Mouse (Mus musculus): ENCODE results near the gene Map4k4.

Gene Map4k4

DNA sequence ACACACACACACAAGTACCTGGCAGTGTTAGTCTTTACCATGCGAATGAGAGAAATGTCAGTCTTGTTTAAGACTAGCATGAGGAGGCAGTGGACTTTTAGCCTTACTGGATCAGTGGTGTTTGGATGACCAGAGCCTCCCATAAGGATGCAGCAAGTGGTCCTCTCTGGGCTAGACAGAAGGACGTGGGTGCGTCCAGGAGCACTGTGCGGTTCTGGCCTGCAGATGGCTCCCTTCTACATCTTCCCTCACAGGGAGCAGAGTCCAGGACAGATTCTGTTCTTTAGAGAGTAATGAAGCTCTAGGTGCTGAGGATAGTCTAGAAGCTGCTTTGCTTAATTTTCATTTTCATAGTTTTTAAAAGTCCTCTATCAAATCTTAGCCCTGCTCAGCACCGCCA lies 100.2 kb downstream of the Map4k4 start:
- no peak for DNase-seq (ENCODE audit: low read depth, low spot score)

DNA sequence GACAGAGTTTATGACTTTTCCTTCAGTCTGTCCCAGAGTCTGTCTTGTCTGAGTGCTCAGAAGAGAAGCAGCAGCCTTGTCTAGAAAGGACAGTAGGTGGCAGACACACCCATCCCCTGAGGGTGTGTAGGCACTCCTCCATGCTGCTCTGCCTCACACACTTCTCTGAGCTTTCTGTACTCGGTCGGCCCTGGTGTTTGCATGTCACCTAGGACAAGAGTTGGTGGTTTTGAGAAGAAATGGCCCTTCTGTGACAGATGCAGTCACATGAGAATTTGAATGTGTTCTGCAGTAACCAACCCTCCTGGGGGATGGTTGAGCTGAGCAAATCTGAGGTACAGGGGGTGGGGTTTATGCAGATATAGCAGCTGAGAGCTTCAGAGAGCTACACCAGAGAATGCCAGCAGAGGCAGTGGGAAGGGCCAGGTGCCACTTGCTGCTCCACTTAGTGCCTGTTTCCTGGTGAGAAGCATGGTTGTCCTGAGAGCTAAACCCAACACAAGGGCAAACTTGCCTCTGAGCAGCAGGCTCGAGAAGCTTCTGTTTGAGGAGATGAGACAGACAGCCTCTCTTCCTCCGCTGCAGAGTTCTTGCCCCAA lies 101.5 kb downstream of the Map4k4 start:
- DNase-seq (ENCODE audit: low read depth, low spot score), result no peak

DNA sequence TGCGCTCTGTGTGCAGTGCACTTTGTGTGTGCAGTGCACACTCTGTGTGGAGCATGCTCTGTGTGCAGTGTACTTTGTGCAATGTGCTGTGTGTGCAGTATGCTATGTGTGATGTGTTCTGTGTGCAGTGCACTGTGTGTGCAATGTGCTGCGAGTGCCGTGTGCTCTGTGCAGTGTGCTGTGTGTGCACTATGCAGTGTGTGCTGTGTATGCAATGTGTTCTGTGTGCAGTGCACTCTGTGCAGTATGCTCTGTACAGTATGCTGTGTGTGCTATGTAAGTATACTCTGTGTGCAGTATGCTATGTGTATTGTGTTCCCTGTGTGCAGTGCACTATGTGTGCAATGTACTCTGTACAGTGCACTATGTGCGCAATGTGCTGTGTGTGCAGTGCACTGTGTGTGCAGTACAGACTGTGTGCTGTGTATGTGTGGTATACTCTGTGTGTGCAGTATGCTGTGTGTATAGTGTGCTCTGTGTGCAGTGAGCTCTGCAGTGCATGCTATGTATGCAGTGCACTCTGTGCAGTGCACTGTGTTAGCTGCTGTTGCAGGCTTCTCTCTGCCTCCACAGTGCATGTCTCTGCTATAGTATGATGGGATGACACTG lies 105.4 kb downstream of the Map4k4 start:
- DNase-seq (ENCODE audit: low read depth, low spot score), result no peak

DNA sequence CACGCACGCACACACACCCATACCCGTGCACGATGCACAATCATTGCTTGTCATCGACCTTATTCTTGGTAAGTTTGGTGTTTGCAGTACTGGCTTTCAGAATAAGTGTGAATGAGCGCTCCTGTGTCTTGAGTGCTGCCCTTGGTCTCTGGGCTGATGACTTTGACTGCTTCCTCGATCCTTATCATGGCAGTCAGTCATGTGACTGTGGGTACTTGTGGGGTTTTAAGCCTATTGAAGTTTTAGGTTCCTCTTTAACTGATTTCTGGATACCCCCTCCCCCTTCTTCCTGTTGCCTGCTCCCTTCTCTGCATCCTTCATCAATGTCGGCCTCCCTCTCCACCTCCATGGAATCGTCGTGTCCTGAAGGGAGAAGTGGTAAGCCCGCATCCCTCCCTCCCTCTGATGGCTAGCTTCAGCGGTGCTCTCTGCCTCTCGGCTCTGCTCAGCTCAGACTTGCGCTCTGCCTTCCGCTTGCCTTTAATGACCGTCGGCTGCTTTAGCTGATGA lies 107.3 kb downstream of the Map4k4 start:
- DNase-seq (ENCODE audit: low read depth, low spot score), result no peak

DNA sequence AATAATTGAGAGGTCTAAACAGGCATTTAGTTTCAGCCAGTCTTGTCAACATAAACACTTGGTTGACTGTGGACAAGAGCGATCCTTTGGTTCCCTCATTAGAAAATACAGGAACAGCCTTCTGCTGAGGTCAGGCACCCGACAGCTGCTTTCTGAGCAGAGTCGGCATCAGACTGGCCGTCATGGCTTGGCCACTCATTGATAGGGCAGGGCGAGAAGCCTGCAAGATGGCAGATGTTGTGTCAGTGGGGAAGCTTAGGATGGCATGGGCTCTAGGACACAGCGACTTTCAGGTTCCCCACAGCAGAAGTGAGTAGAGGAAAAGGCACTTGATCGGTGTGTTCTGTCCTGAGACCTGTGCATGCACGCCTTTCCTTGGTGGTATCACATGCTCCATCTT lies 112.0 kb downstream of the Map4k4 start:
- DNase-seq (ENCODE audit: low read depth, low spot score), result no peak

DNA sequence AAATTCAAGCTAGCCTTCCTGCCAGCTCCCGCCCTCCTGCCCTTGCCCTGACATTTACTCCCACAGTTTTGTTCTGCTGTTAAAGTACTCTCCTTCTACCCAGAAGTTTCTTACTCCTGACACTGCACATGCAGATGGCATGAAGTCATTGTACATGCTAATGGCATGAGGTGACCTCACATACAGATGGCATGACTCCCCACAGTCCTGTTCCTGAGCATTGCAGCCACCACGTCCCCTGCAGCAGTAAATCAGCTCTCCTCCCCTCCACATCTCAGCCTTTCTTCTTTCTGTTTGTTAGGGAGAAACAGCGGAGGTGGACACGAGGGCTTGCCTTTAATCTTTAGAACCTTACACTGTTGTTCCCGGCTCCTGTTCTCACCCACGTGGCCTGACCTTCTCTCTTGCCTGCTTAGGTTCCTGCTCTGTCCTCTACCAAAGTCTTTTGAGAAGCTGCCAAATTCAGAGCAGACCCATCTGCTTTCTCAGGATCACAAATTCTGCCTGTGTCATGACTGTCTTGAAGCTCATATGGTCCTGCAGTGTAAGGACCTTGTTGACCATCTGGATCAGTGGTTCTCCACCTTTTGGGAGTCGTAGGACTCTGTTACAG lies 114.5 kb downstream of the Map4k4 start:
- no peak for DNase-seq (ENCODE audit: low read depth, low spot score)

DNA sequence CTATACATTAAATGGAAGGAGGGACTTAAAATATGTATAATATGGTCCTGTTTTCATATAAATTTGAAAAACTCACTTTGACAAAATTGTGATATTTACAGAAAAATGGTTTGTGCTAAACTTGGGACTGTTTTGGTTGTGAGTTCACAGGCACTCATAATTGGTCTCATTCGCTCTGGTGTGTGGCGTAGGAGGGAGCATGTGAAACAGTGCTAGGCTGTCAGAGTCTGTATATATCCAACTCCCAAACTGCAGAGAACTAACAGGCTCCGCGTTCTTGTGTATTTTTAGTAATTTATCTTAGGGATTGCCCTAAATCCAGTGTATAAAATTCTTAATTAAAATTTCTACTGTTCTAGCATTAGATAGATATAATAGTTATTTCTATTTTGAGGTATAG lies 120.9 kb downstream of the Map4k4 start:
- DNase-seq (ENCODE audit: low read depth, low spot score), result no peak

DNA sequence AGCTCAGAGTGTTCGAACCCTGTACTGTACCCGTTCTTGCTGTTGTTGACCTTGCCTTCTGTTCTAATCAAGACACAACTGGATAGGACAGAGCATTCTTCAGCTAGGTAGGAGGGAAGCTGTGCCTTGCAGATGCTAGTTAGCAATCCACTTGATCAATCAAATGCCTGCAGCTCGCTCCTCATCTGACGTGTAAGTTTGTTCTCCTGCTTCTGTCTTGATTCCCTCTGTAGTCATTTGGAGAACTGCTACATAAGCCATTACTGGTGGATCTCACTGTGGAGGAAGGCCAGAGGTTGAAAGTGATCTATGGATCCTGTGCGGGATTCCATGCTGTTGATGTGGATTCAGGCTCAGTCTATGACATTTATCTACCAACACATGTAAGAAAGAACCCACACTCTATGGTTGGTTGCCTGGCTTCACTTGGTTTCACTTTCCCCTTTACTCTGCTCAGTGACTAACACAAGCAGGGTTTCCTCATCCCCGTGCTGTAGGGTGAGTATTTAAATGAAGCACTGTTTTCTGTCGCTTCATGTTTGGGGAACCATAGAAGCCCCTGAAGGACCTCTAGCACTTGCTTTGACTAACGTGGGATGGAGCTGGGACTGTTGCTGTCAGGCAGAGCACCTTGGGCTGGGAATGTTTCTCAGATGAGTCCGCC lies 121.9 kb downstream of the Map4k4 start:
- DNase-seq (ENCODE audit: low read depth, low spot score), result no peak

DNA sequence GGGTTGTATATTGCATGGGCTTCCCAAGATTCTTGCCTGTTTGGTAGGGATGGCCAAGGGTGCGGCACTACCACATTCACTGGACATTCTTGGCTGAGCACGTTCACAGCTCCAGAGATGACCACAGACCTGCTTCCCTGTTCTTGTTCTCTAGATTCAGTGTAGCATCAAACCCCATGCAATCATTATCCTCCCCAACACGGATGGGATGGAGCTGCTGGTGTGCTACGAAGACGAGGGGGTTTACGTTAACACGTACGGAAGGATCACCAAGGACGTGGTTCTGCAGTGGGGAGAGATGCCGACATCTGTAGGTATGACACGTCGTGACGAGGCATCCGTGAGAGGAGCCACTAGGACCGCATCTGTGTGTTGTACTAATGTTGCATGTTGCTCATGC lies 122.5 kb downstream of the Map4k4 start:
- no peak for DNase-seq (ENCODE audit: low read depth, low spot score)

DNA sequence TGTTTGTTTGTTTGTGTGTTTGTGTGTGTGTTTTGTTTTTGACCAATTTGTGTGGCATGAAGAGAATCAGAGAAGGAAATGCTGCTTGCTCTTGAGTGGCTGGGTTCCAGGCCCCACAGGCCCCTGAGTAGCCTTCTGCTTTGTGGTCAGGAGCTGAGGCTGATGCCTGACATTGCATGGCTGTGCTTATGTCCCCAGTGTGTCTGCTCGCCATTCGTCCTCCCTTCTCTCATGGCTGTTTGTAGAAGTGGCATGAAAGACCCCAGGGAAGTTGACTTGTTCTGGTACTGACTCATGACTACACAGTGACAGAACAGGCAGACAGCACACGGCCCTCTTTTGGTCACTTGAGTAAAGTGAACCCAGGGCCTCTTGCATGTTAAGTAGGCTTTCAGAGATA lies 123.0 kb downstream of the Map4k4 start:
- no peak for DNase-seq (ENCODE audit: low read depth, low spot score)

DNA sequence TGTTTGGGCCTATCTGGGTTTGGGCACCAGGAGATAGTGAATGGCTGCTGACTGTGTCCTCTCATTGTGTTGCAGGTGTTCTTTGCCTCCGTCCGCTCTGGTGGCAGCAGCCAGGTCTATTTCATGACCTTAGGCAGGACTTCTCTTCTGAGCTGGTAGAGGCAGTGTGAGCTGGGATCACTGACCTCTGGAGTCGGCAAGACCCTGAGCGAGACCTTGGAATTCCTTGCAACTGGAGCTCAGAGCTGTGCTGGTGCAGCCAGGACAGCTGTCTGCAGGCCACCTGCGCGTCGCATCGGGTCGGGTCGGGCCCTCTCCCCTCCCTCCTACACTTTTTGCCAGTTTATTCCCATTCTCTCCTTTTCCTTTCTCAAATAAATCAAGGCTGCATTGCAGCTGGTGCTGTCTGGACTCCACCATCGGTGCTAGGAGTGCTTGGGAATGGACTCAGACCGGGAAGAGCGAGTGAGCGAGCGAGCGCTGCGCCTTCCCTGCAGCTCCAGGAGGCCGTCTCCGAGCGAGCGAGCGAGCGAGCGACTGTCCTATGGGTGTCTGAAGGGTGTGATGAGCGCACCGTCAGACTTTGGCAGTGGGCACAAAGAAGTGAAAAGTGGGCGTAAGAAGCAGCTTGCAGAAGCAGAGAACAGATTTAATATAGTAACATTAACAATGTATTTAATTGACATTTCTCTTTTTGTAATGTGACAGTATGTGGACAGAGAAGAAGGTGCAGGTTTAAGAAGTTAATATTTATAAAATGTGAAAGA lies 124.0 kb downstream of the Map4k4 start:
- no peak for DNase-seq (ENCODE audit: low read depth, low spot score)

DNA sequence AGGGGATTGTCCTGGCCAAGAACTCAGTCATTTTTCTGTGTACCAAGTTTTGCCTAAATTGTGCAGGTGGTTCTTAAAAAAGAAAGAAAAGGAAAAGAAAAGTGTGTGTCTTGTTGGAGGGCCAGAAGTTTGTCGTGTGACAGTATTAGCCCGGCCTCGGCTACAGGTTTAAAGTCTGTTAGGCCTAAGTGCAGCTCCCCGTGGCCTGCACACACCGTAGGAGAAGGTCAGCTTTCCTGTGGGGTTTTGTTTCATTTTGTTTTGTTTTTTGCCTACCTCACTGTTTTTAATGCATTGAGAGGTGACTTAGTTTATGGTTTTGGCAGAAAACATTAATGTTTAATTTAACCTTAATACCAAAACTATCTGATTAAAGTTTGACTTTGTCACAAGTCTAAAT lies 124.7 kb downstream of the Map4k4 start:
- no peak for DNase-seq (ENCODE audit: low read depth, low spot score)

DNA sequence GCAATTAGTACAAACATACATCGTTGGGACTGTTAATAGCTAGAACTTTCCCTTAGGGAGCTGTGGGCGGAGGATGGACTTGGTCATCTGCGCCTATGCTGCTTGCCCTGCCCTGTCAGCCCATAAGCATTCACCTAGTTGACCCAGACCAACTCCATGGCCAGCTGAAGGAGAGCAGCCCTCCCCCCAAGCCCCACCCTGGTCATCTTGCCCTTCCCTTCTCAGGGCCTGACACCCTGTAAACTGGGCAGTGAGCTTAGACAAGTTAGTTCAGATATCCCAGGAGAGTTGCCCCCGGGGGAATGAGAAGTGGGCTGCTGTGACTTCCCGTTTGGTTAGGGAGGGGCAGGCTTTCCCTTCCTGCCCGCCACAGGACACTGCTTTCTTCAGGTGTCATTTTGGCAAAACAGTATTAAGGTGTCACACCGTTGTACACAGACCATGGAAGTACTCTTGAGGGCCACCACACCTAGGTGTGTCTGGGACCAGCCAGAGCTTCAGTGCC lies 126.5 kb downstream of the Map4k4 start:
- no peak for DNase-seq (ENCODE audit: low read depth, low spot score)

DNA sequence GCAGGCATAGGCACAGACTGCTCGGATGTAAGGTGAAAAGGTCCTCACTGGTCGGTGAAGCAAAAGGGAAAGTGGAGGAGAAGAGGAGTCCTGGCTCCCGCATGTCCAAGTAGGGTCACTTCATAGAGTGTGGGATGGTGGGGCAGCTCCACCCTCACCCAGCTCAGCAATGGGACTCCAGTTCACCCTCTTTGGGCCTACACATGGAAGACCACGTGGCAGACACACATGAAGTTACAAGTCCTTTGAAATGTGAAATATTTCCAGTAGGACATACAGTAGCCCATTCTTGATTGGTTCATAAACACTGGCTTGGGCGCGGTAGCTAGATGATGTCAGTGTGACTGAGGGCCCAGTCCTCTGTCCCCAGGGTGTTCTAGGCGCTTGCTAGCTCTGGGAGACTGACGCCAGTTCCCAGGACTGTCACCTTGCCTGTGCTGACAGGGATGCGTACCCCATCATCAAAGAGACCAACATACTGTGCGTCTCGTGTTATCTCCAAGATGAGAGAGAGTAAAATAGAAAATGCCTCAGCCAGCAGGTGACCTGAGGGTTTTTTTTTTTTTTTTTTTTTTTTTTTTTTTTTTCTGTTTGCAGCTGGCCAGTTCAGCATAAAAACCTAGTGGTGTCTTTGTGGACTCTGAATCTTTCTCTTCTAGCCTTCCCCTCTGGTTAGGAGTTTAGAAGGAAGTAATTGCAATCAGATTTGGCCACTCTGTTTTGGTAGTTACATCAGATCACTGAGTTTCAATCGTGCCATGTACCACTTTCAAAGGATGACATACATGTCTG lies 127.7 kb downstream of the Map4k4 start:
- no peak for DNase-seq (ENCODE audit: low read depth, low spot score)

DNA sequence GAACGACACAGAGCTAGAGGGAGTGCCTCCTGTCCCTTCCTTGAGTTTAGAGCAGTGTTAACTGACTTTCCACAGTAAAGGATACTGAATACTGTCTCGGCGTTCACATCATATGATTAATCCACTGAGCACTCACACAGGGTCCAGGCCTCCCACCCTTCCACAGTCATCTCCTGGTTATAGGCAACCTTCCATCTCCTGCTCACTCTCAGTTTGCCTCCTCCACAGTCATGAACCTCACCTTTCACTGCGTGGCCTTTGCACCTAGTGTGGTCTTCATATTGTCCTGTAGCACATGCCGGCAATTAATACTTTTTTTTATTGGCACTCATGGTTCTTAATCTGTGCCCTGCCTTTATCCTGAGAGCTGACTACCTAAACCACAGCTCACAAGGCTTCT lies 128.9 kb downstream of the Map4k4 start:
- DNase-seq (ENCODE audit: low read depth, low spot score), result no peak

DNA sequence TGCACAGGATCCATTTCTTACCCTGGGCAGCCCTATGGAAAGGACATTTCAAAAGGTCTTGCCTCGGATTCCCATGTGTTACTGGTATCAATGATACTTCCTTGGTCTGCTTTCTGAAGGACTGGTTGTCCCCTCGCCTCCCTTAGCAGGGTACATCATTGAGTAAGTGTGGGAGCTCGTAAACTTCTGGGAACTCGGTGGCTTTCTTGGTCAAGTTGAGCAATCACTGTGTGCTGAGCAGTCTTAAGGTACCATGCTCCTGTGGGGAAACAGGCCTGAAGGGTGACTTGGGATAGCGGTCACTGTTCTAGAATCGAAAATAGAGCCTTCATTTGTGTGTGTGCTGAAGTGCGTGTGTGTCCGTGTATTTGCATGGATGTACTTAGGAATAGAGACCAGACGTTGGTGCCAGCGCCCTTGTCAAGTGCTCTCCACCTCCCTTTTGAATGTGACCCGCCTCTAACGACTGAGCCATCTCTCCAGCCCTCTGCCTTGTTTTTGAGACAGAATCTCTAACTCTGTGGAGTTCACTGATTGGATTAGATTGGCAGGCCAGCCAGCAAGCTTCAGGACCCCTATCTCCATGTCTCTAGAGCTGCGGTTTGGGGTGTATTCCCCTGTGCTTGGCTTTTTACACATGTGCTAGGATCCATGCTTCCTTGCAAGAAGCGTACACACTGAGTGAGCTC lies 129.7 kb downstream of the Map4k4 start:
- no peak for DNase-seq (ENCODE audit: low read depth, low spot score)

DNA sequence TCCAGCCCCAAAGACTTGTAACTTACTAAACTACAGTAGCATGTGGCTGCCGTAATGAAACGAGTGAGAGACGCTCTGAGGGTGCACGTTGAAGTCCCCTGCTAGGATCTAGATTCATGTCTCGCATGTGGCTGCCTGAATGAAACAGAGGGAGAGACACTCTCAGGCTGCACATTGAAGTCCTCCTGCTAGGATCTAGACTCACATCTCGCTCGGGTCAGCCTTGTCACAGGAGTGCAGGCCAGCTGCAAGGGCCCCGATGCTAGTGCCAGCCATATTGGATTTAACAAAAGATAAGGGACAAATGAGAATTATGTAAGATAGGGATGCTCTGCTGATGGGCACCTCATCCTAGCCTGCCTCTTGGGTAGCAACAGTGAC lies 130.3 kb downstream of the Map4k4 start:
- no peak for DNase-seq (ENCODE audit: low read depth, low spot score)

DNA sequence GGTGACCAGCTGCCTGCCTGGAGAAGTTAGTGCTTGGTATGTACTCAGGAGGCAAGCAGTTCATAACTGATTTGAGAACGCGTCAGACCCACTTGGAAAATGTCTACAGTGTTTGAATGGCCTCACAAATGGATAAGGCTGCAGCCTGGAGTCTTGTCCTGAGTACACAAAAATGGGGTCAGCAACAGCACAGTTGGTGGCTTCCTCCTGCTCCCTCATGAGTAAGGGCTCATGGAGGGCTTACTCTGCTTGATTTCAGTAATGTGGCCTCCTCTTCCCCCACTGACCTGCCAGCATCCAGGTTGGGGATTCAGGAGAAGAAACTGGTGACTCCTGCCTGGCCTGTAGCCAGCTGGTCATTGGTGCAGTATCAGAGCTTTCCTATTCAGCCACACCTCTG lies 130.9 kb downstream of the Map4k4 start:
- no peak for DNase-seq (ENCODE audit: low read depth, low spot score)

DNA sequence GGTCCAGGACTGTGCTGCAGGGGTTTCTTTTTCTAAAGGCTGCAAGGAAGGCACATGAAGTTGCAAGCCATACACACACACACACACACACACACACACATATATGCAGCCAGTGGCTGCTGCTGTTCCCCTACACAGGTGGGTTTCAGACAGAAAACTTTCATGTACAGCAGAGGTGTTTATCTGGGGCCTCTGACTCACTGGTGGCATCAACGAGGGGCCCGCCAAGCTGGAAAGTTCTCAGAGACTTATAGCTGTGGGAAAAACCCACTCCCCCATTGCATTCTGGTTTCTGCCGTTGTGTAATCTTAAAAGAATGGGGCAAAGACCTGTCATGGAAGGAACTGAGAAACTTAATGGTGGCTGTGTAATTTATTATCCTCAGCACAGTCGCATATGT lies 132.6 kb downstream of the Map4k4 start:
- DNase-seq (ENCODE audit: low read depth, low spot score), result no peak

DNA sequence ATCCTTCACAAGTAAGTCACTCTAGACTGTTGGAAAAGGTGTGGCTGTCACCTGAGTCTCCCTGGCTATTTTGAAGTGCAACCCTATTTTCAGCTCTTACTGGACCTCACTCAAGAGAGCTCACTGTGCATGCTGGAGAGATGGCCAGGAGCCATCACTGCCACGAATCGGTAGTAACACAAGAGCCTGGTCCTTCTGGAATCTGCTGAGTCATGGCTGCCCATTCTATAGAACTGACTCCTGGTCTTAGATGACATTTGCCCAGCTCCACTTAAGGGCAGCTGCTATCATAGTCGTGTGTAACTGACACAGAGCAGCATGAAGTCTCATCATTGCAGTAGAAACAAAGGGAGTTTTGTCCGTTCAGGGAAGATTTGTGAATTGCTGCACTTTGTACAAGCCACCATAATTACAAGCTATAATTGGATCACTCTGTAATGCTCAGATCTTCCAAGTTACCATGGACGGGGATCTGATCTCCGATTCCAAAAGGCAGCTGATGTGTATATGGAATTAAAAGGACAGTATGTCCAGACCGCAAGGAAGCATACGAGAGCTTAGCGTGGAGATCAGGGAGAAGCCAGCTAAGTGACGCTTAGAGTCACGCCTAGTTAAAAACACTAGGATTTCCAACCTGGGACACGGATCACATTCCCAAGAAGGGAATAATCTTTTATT lies 133.2 kb downstream of the Map4k4 start:
- DNase-seq (ENCODE audit: low read depth, low spot score), result no peak
